Mouse (Mus musculus) mesoderm, embryonic 11.5 days (tissue): ENCODE measurements around the gene Cd80.
A peak's percentile ranks its signal among the peaks of the same experiment; 100 is the strongest.
"Not testable (repeated sequence)": the region's sequence is repeated elsewhere in the genome, so short reads cannot be mapped to it uniquely, and the experiment has no call there.

ENCODE experiments used
- DNase-seq: peaks from one replicate; pipeline ENCODE4 v3.0.0-alpha.2; 2012; ENCODE audit warnings: low read depth, low spot score

Cd80 gene

GRCm38 (mm10) chr16:38472507-38472873 is 17.1 kb downstream of the Cd80 start:
- no peak for DNase-seq

- DNase-seq: no peak
Measured at GRCm38 (mm10) chr16:38473661-38474060, 18.3 kb downstream of the Cd80 start.

- no peak for DNase-seq
Measured at GRCm38 (mm10) chr16:38474677-38475286, 19.4 kb downstream of the Cd80 start.

GRCm38 (mm10) chr16:38475681-38476311 is 20.4 kb downstream of the Cd80 start:
- no peak for DNase-seq

GRCm38 (mm10) chr16:38476312-38477240 is 21.2 kb downstream of the Cd80 start:
- peak; percentile 28 for DNase-seq

GRCm38 (mm10) chr16:38477241-38477608 is 21.9 kb downstream of the Cd80 start:
- DNase-seq: not testable (repeated sequence)

GRCm38 (mm10) chr16:38478296-38478695 is 22.9 kb downstream of the Cd80 start:
- no peak for DNase-seq

- DNase-seq: no peak
Measured at GRCm38 (mm10) chr16:38481327-38481726, 26.0 kb downstream of the Cd80 start.

GRCm38 (mm10) chr16:38482780-38483562 is 27.6 kb downstream of the Cd80 start:
- peak; percentile 38 for DNase-seq

GRCm38 (mm10) chr16:38483582-38484309 is 28.4 kb downstream of the Cd80 start:
- no peak for DNase-seq

GRCm38 (mm10) chr16:38492551-38492950 is 37.2 kb downstream of the Cd80 start:
- no peak for DNase-seq

GRCm38 (mm10) chr16:38493890-38494289 is 38.5 kb downstream of the Cd80 start:
- no peak for DNase-seq

GRCm38 (mm10) chr16:38496604-38497140 is 41.3 kb downstream of the Cd80 start:
- DNase-seq: no peak

- DNase-seq: no peak
Measured at GRCm38 (mm10) chr16:38502469-38502868, 47.1 kb downstream of the Cd80 start.

- DNase-seq: no peak
Measured at GRCm38 (mm10) chr16:38503528-38503927, 48.2 kb downstream of the Cd80 start.

- DNase-seq: peak; percentile 72
Measured at GRCm38 (mm10) chr16:38506041-38506634, 50.8 kb downstream of the Cd80 start.

- no peak for DNase-seq
Measured at GRCm38 (mm10) chr16:38510846-38511245, 55.5 kb downstream of the Cd80 start.

GRCm38 (mm10) chr16:38519140-38519539 is 63.8 kb downstream of the Cd80 start:
- no peak for DNase-seq

- DNase-seq: peak; percentile 19
Measured at GRCm38 (mm10) chr16:38521211-38521987, 66.0 kb downstream of the Cd80 start.
